Mouse (Mus musculus) cerebellum, adult 2 months (tissue): ENCODE results near the gene Adamts18.

Experiments
- CTCF ChIP-seq: fragments of 200-500 bp; IDR thresholded peaks from 2 replicates; pipeline ENCODE4 v1.5.1; 2011; ENCODE audit warnings: low read depth, mild to moderate bottlenecking, control low read depth, low read length, moderate library complexity, borderline replicate concordance; ENCODE audit not compliant: insufficient read depth
- POLR2A ChIP-seq: fragments of 200-500 bp; IDR thresholded peaks from 2 replicates; pipeline ENCODE4 v1.6.1; 2011; ENCODE audit warnings: low read length, control low read depth, borderline replicate concordance; ENCODE audit not compliant: insufficient read depth

- TF ChIP-seq CTCF (no peak), POLR2A (no peak)
Observed at GRCm38 (mm10) chr8:113755866-113756265, 92.7 kb downstream of the Adamts18 start.
